Mouse (Mus musculus): ENCODE measurements at regions not wholly inside any gene's neighbourhood (a gene's known extent, or its start where the extent isn't known, plus 50 kb on each side); places are given as distances from the start of the nearest gene placed in this dataset.

- no peak for TF ChIP-seq CTCF (IDR thresholded peaks at IDR 0.05; ENCODE audit: insufficient read depth, low read length)
- no peak for TF ChIP-seq POLR2A (IDR thresholded peaks at IDR 0.05; ENCODE audit: borderline replicate concordance, extremely low read depth, low read depth, low read length)
These were observed 96.4 kb downstream of the Chst1 start for GRCm38 (mm10) chr2:92695869-92696268.

Measured in lung, adult 2 months (tissue).